Comparison of ENCODE assay signal across 13 mouse cellular contexts in genomic region chr6:28628408-28628807, GRCm38 (mm10).
A peak's percentile ranks its signal among the peaks of the same experiment; 100 is the strongest.
DNase-seq lines count a peak whose midpoint lies in the region; ATAC-seq and TF ChIP-seq lines count a peak whose summit lies in the region.
"Had no signal": no experiment of that assay in that cellular context is flagged by ENCODE, and none has a peak within 500 bp of the region (broad histone marks: within the 10 kb centered on the region; RNA-seq: fewer than 3 reads in every experiment).

No protein-coding gene starts in this region.

- TF ChIP-seq CTCF in left cerebral cortex, adult 2 months (IDR thresholded peaks at IDR 0.05): no peak

- intact Hi-C loops in left cerebral cortex, adult 2 months (cut with DNase I): no loop called here

- no peaks in the 10 kb centered on the region for H3K27me3 ChIP-seq in hindbrain, embryonic 13.5 days
- H3K27me3 ChIP-seq: CH12.LX; megakaryocyte, embryonic 14.5 days had no signal

- peak; percentile 55 to 67 for DNase-seq in spleen, postnatal 4 days (ENCODE audit: low spot score in 2 of 2)
- no peak for DNase-seq in spleen, adult 18-20 months
- peak; percentile 68 for DNase-seq in retina, postnatal 1 day
- no peak for DNase-seq in left cerebral cortex, adult 2 months (ENCODE audit: extremely low spot score in 1 of 2, low spot score in 2 of 2)
- no peak for DNase-seq in layer of hippocampus, postnatal 25 days (ENCODE audit: extremely low spot score in 1 of 2, low spot score in 1 of 2)
- DNase-seq in frontal cortex, postnatal 36 days (ENCODE audit: low spot score in 2 of 2): no peak
- DNase-seq: cerebellum, postnatal 14 days; kidney, adult 11 months; left cerebral cortex, postnatal 4 days had no signal

- H3K36me3 ChIP-seq in hindbrain, embryonic 13.5 days: no peaks in the 10 kb centered on the region

- peaks cover 30% of the 10 kb centered on the region for H3K4me1 ChIP-seq in hindbrain, embryonic 13.5 days (replicated peaks)

- H3K4me3 ChIP-seq in hindbrain, embryonic 13.5 days: no peak overlapping the region
- no peak overlapping the region for H3K4me3 ChIP-seq in left cerebral cortex, adult 2 months
- H3K4me3 ChIP-seq: megakaryocyte, embryonic 14.5 days had no signal

- no peak overlapping the region for H3K9ac ChIP-seq in hindbrain, embryonic 13.5 days

- WGBS in hindbrain, embryonic 13.5 days: 32% methylated on average over 1 of the region's 1 CpGs

- H3K4me2 ChIP-seq in hindbrain, embryonic 13.5 days: no peak overlapping the region

- peak; percentile 79 for ATAC-seq in hindbrain, embryonic 13.5 days (ENCODE audit: low FRiP score)
- ATAC-seq in megakaryocyte-erythroid progenitor cell, adult 5-6 weeks (replicated peaks; ENCODE audit: low FRiP score, low TSS enrichment, poor library complexity, severe bottlenecking): peak; percentile 99

- H3K9me3 ChIP-seq in hindbrain, embryonic 13.5 days: no peaks in the 10 kb centered on the region
- H3K9me3 ChIP-seq: megakaryocyte, embryonic 14.5 days had no signal

- peak overlapping the region; percentile 66 for H3K27ac ChIP-seq in hindbrain, embryonic 13.5 days
- no peak overlapping the region for H3K27ac ChIP-seq in left cerebral cortex, adult 2 months

Comparison
In these comparisons a context has a peak if more than half of its experiments do, and no peak if none do; other contexts are left out.
1. DNase-seq: peak in spleen, postnatal 4 days (2 of 2) and retina, postnatal 1 day (single experiment); none in spleen, adult 18-20 months (0 of 2), left cerebral cortex, adult 2 months (0 of 2), layer of hippocampus, postnatal 25 days (0 of 2) and frontal cortex, postnatal 36 days (0 of 2).